ENCODE assay signal across 25 mouse cellular contexts in the genomic region with DNA sequence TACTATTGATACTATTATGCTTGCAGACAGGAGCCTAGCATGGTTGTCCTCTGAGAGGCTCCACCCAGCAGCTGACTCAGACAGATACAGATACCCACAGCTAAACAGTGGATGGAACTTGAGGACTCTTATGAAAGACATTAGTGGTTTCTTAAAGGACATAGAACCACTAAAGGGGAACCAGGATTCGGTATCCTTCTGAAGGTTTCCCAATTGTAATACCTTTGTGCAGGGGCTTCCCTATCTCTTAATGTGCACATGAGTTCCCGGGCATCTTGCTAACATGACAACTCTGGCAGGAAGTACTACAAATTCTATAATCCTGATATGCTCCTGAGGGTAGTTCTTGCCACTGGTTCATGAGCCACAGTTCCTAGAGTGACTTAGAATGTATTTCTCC.
"Had no signal": no experiment of that assay in that cellular context is flagged by ENCODE, and none has a peak within 500 bp of the region (broad histone marks: within the 10 kb centered on the region; RNA-seq: fewer than 3 reads in every experiment).

No protein-coding gene starts in this region.

- H3K4me1 ChIP-seq: liver, embryonic 13.5 days had no signal

- H3K27ac ChIP-seq: gastrocnemius, adult 2 months; heart, embryonic 10.5 days; hindbrain, embryonic 13.5 days; hindbrain, embryonic 15.5 days; hindbrain, postnatal 0 days; kidney, embryonic 15.5 days; kidney, postnatal 0 days; left cerebral cortex, adult 2 months; limb, embryonic 12.5 days; liver, embryonic 13.5 days had no signal

- H3K27me3 ChIP-seq: heart, embryonic 12.5 days; hindbrain, embryonic 13.5 days; hindbrain, embryonic 15.5 days; kidney, embryonic 15.5 days; limb, embryonic 12.5 days; liver, embryonic 13.5 days had no signal

- H3K4me3 ChIP-seq: gastrocnemius, adult 2 months; heart, embryonic 10.5 days; heart, embryonic 12.5 days; hindbrain, embryonic 13.5 days; hindbrain, embryonic 15.5 days; kidney, embryonic 15.5 days; left cerebral cortex, adult 2 months; limb, embryonic 12.5 days; liver, embryonic 13.5 days had no signal

- H3K9me3 ChIP-seq: heart, embryonic 10.5 days; heart, embryonic 12.5 days; hindbrain, embryonic 13.5 days; hindbrain, embryonic 15.5 days; kidney, embryonic 15.5 days; limb, embryonic 12.5 days; liver, embryonic 13.5 days had no signal

- H3K36me3 ChIP-seq: heart, embryonic 10.5 days; heart, embryonic 12.5 days; hindbrain, embryonic 13.5 days; hindbrain, embryonic 15.5 days; kidney, embryonic 15.5 days; limb, embryonic 12.5 days; liver, embryonic 13.5 days had no signal

- ATAC-seq: forebrain, postnatal 0 days; hindbrain, postnatal 0 days; intestine, embryonic 16.5 days had no signal

- DNase-seq: forebrain, postnatal 0 days; gastrocnemius, adult 2 months; gastrocnemius, postnatal 10 days; gastrocnemius, postnatal 25 days; heart, adult 18-20 months; heart, postnatal 10 days; kidney, adult 11 months; kidney, adult 2 months; kidney, adult 9 months; kidney, postnatal 14 days; kidney, postnatal 36 days; layer of hippocampus, adult 9-11 months; layer of hippocampus, postnatal 36 days; liver; liver, embryonic 13.5 days had no signal
